Mouse (Mus musculus): ENCODE results near the gene Rpl27a.

- TF ChIP-seq POLR2A (IDR thresholded peaks at IDR 0.05; ENCODE audit: borderline replicate concordance, extremely low read depth, low read depth, low read length) (no peak), CTCF (IDR thresholded peaks at IDR 0.05; ENCODE audit: insufficient read depth, low read length) (no peak)
Measured at GRCm38 (mm10) chr7:109542364-109542628, 23.3 kb downstream of the Rpl27a start.
